Mouse (Mus musculus): ENCODE data around the gene Garnl3.

- TF ChIP-seq CTCF (IDR thresholded peaks at IDR 0.05; ENCODE audit: low read depth) (no peak), EP300 (IDR thresholded peaks at IDR 0.05; ENCODE audit: low read depth) (no peak)
Measured at GRCm38 (mm10) chr2:33058926-33059325, 72.5 kb downstream of the Garnl3 start.

Data from liver, embryonic 14.5 days (tissue).